Mouse (Mus musculus): ENCODE results near the gene Tmem213. TPM values are rescaled to one million over a fixed set of nuclear protein-coding genes. Genes with fewer than 3 reads are reported as not detected.

The Tmem213 gene
- polyA plus RNA-seq, 1 experiment from 2014 or later: not detected

GRCm38 (mm10) chr6:38140402-38140801 is 31.3 kb downstream of the Tmem213 start:
- Histone ChIP-seq H3K4me3 (ENCODE audit: control insufficient read depth in 1 of 2, insufficient read depth in 1 of 2, low read depth in 1 of 2, low read length in 2 of 2) (no peak overlapping the region), H3K36me3 (ENCODE audit: control insufficient read depth, insufficient read depth, low read length) (0 out of 2 replicates have a peak, but pooled peaks cover 4% of the 10 kb centered on the region), H3K4me2 (ENCODE audit: low read length) (no peak overlapping the region), H3K9me3 (ENCODE audit: control insufficient read depth, low read length) (no peaks in the 10 kb centered on the region), H3K27ac (replicated peaks in 1 of 2; ENCODE audit: control insufficient read depth in 1 of 2, insufficient read depth in 1 of 2, low read depth in 2 of 2, low read length in 2 of 2) (no peak overlapping the region), H3K27me3 (ENCODE audit: control insufficient read depth, insufficient read depth, low read length) (no peaks in the 10 kb centered on the region), H3K9ac (ENCODE audit: low read length) (no peak overlapping the region), H3K4me1 (ENCODE audit: control insufficient read depth in 2 of 2, insufficient read depth in 2 of 2, low read length in 2 of 2) (peaks cover 0 to 3% of the 10 kb centered on the region in 2 experiments; a peak in 3 of 4 replicates)
- WGBS: 89% methylated on average over 9 of the region's 9 CpGs
- ATAC-seq (ENCODE audit: insufficient number of reproducible peaks, insufficient read depth, low FRiP score, low read depth): no peak

- 0 out of 2 replicates have a peak, but pooled peaks have one; percentile 44 for ATAC-seq (ENCODE audit: insufficient number of reproducible peaks, insufficient read depth, low FRiP score, low read depth)
- no peak overlapping the region for H3K4me3 ChIP-seq (ENCODE audit: control insufficient read depth in 1 of 2, insufficient read depth in 1 of 2, low read depth in 1 of 2, low read length in 2 of 2)
- WGBS: 49% methylated on average over 9 of the region's 9 CpGs
- H3K36me3 ChIP-seq (ENCODE audit: control insufficient read depth, insufficient read depth, low read length): peaks cover 11% of the 10 kb centered on the region; the same call in 1 of the 2 replicates
- H3K27ac ChIP-seq (replicated peaks in 1 of 2; ENCODE audit: control insufficient read depth in 1 of 2, insufficient read depth in 1 of 2, low read depth in 2 of 2, low read length in 2 of 2): peak overlapping the region; percentile 33 to 62
- peaks cover 0 to 4% of the 10 kb centered on the region in 2 experiments; a peak in 3 of 4 replicates for H3K4me1 ChIP-seq (ENCODE audit: control insufficient read depth in 2 of 2, insufficient read depth in 2 of 2, low read length in 2 of 2)
- no peak overlapping the region for H3K9ac ChIP-seq (ENCODE audit: low read length)
- no peaks in the 10 kb centered on the region for H3K27me3 ChIP-seq (ENCODE audit: control insufficient read depth, insufficient read depth, low read length)
- H3K9me3 ChIP-seq (ENCODE audit: control insufficient read depth, low read length): no peaks in the 10 kb centered on the region
- H3K4me2 ChIP-seq (ENCODE audit: low read length): no peak overlapping the region
These were observed 35.3 kb downstream of the Tmem213 start for GRCm38 (mm10) chr6:38144161-38144998.

- Histone ChIP-seq H3K36me3 (ENCODE audit: control insufficient read depth, insufficient read depth, low read length) (peaks cover 14% of the 10 kb centered on the region; the same call in 1 of the 2 replicates), H3K9ac (ENCODE audit: low read length) (no peak overlapping the region), H3K27ac (replicated peaks in 1 of 2; ENCODE audit: control insufficient read depth in 1 of 2, insufficient read depth in 1 of 2, low read depth in 2 of 2, low read length in 2 of 2) (peak overlapping the region; percentile 5 to 62; a peak in 2 of 4 replicates), H3K4me2 (ENCODE audit: low read length) (no peak overlapping the region), H3K9me3 (ENCODE audit: control insufficient read depth, low read length) (no peaks in the 10 kb centered on the region), H3K4me3 (ENCODE audit: control insufficient read depth in 1 of 2, insufficient read depth in 1 of 2, low read depth in 1 of 2, low read length in 2 of 2) (no peak overlapping the region), H3K27me3 (ENCODE audit: control insufficient read depth, insufficient read depth, low read length) (no peaks in the 10 kb centered on the region), H3K4me1 (ENCODE audit: control insufficient read depth in 2 of 2, insufficient read depth in 2 of 2, low read length in 2 of 2) (peaks cover 0 to 6% of the 10 kb centered on the region in 2 experiments; a peak in 3 of 4 replicates)
- 68% methylated on average over 8 of the region's 8 CpGs for WGBS
- ATAC-seq (ENCODE audit: insufficient number of reproducible peaks, insufficient read depth, low FRiP score, low read depth): no peak
These were observed 36.5 kb downstream of the Tmem213 start for GRCm38 (mm10) chr6:38145463-38146065.

- no peak overlapping the region for H3K4me2 ChIP-seq (ENCODE audit: low read length)
- peaks cover 4 to 10% of the 10 kb centered on the region in 2 experiments for H3K4me1 ChIP-seq (ENCODE audit: control insufficient read depth in 2 of 2, insufficient read depth in 2 of 2, low read length in 2 of 2)
- H3K4me3 ChIP-seq (ENCODE audit: control insufficient read depth in 1 of 2, insufficient read depth in 1 of 2, low read depth in 1 of 2, low read length in 2 of 2): no peak overlapping the region
- WGBS: 76% methylated on average over 5 of the region's 5 CpGs
- H3K9me3 ChIP-seq (ENCODE audit: control insufficient read depth, low read length): no peaks in the 10 kb centered on the region
- peaks cover 14% of the 10 kb centered on the region; the same call in 1 of the 2 replicates for H3K36me3 ChIP-seq (ENCODE audit: control insufficient read depth, insufficient read depth, low read length)
- no peaks in the 10 kb centered on the region for H3K27me3 ChIP-seq (ENCODE audit: control insufficient read depth, insufficient read depth, low read length)
- H3K9ac ChIP-seq (ENCODE audit: low read length): no peak overlapping the region
- H3K27ac ChIP-seq (replicated peaks in 1 of 2; ENCODE audit: control insufficient read depth in 1 of 2, insufficient read depth in 1 of 2, low read depth in 2 of 2, low read length in 2 of 2): no peak overlapping the region
- ATAC-seq (ENCODE audit: insufficient number of reproducible peaks, insufficient read depth, low FRiP score, low read depth): no peak
These were observed 38.2 kb downstream of the Tmem213 start for GRCm38 (mm10) chr6:38147301-38147700.

- H3K27me3 ChIP-seq (ENCODE audit: control insufficient read depth, insufficient read depth, low read length): no peaks in the 10 kb centered on the region
- H3K9ac ChIP-seq (ENCODE audit: low read length): no peak overlapping the region
- H3K36me3 ChIP-seq (ENCODE audit: control insufficient read depth, insufficient read depth, low read length): peaks cover 14% of the 10 kb centered on the region; the same call in 1 of the 2 replicates
- no peak overlapping the region for H3K4me3 ChIP-seq (ENCODE audit: control insufficient read depth in 1 of 2, insufficient read depth in 1 of 2, low read depth in 1 of 2, low read length in 2 of 2)
- no peak for ATAC-seq (ENCODE audit: insufficient number of reproducible peaks, insufficient read depth, low FRiP score, low read depth)
- WGBS: 84% methylated on average over 10 of the region's 10 CpGs
- H3K4me1 ChIP-seq (ENCODE audit: control insufficient read depth in 2 of 2, insufficient read depth in 2 of 2, low read length in 2 of 2): peaks cover 8 to 14% of the 10 kb centered on the region in 2 experiments
- no peak overlapping the region for H3K27ac ChIP-seq (replicated peaks in 1 of 2; ENCODE audit: control insufficient read depth in 1 of 2, insufficient read depth in 1 of 2, low read depth in 2 of 2, low read length in 2 of 2)
- H3K9me3 ChIP-seq (ENCODE audit: control insufficient read depth, low read length): no peaks in the 10 kb centered on the region
- H3K4me2 ChIP-seq (ENCODE audit: low read length): no peak overlapping the region
These were observed 39.6 kb downstream of the Tmem213 start for GRCm38 (mm10) chr6:38148626-38149025.

GRCm38 (mm10) chr6:38149483-38149882 is 40.4 kb downstream of the Tmem213 start:
- ATAC-seq (ENCODE audit: insufficient number of reproducible peaks, insufficient read depth, low FRiP score, low read depth): no peak
- Histone ChIP-seq H3K9ac (ENCODE audit: low read length) (no peak overlapping the region), H3K9me3 (ENCODE audit: control insufficient read depth, low read length) (no peaks in the 10 kb centered on the region), H3K27ac (replicated peaks in 1 of 2; ENCODE audit: control insufficient read depth in 1 of 2, insufficient read depth in 1 of 2, low read depth in 2 of 2, low read length in 2 of 2) (no peak overlapping the region), H3K4me3 (ENCODE audit: control insufficient read depth in 1 of 2, insufficient read depth in 1 of 2, low read depth in 1 of 2, low read length in 2 of 2) (no peak overlapping the region), H3K4me2 (ENCODE audit: low read length) (no peak overlapping the region), H3K36me3 (ENCODE audit: control insufficient read depth, insufficient read depth, low read length) (peaks cover 14% of the 10 kb centered on the region; the same call in 1 of the 2 replicates), H3K4me1 (ENCODE audit: control insufficient read depth in 2 of 2, insufficient read depth in 2 of 2, low read length in 2 of 2) (peaks cover 8 to 12% of the 10 kb centered on the region in 2 experiments), H3K27me3 (ENCODE audit: control insufficient read depth, insufficient read depth, low read length) (no peaks in the 10 kb centered on the region)
- WGBS: 89% methylated on average over 19 of the region's 19 CpGs

- no peaks in the 10 kb centered on the region for H3K27me3 ChIP-seq (ENCODE audit: control insufficient read depth, insufficient read depth, low read length)
- WGBS: 35% methylated on average over 11 of the region's 11 CpGs
- peaks cover 14% of the 10 kb centered on the region; the same call in 1 of the 2 replicates for H3K36me3 ChIP-seq (ENCODE audit: control insufficient read depth, insufficient read depth, low read length)
- 0 out of 4 replicates have a peak overlapping the region, but pooled peaks of 1 of the 2 experiments have one; percentile 22 for H3K27ac ChIP-seq (replicated peaks in 1 of 2; ENCODE audit: control insufficient read depth in 1 of 2, insufficient read depth in 1 of 2, low read depth in 2 of 2, low read length in 2 of 2)
- H3K9ac ChIP-seq (ENCODE audit: low read length): no peak overlapping the region
- no peak overlapping the region for H3K4me2 ChIP-seq (ENCODE audit: low read length)
- H3K4me3 ChIP-seq (ENCODE audit: control insufficient read depth in 1 of 2, insufficient read depth in 1 of 2, low read depth in 1 of 2, low read length in 2 of 2): no peak overlapping the region
- no peaks in the 10 kb centered on the region for H3K9me3 ChIP-seq (ENCODE audit: control insufficient read depth, low read length)
- H3K4me1 ChIP-seq (ENCODE audit: control insufficient read depth in 2 of 2, insufficient read depth in 2 of 2, low read length in 2 of 2): peaks cover 8 to 10% of the 10 kb centered on the region in 2 experiments
- no peak for ATAC-seq (ENCODE audit: insufficient number of reproducible peaks, insufficient read depth, low FRiP score, low read depth)
These were observed 43.2 kb downstream of the Tmem213 start for GRCm38 (mm10) chr6:38152305-38152704.
